ENCODE assay signal across 25 mouse cellular contexts in genomic region chr8:91782201-91782600, GRCm38 (mm10). TPM values are rescaled to one million over a fixed set of nuclear protein-coding genes. Genes with fewer than 3 reads are reported as not detected.
"Had no signal": no experiment of that assay in that cellular context is flagged by ENCODE, and none has a peak within 500 bp of the region (broad histone marks: within the 10 kb centered on the region; RNA-seq: fewer than 3 reads in every experiment).

No protein-coding gene starts in this region.

- H3K4me1 ChIP-seq: limb, embryonic 13.5 days; liver, embryonic 12.5 days; liver, embryonic 15.5 days; lung, embryonic 15.5 days; megakaryocyte, embryonic 14.5 days; midbrain, embryonic 13.5 days; neural tube, embryonic 13.5 days had no signal

- DNase-seq: kidney, adult 18-20 months; liver; lung, adult 18-20 months; lung, postnatal 10 days; lung, postnatal 36 days; retina, postnatal 1 day; right cerebral cortex, postnatal 25 days; thymus, adult 2 months; thymus, postnatal 14 days; thymus, postnatal 4 days had no signal

- H3K36me3 ChIP-seq: limb, embryonic 10.5 days; limb, embryonic 13.5 days; liver, embryonic 12.5 days; liver, embryonic 15.5 days; lung, embryonic 15.5 days; midbrain, embryonic 10.5 days; midbrain, embryonic 13.5 days; neural tube, embryonic 13.5 days had no signal

- H3K27me3 ChIP-seq: liver, embryonic 15.5 days; lung, embryonic 15.5 days had no signal

- H3K9ac ChIP-seq: limb, embryonic 13.5 days; liver, embryonic 12.5 days; liver, embryonic 15.5 days; lung, embryonic 15.5 days; midbrain, embryonic 13.5 days; neural tube, embryonic 13.5 days had no signal

- H3K9me3 ChIP-seq: limb, embryonic 10.5 days; limb, embryonic 13.5 days; liver, embryonic 12.5 days; liver, embryonic 15.5 days; lung, embryonic 15.5 days; midbrain, embryonic 10.5 days; midbrain, embryonic 13.5 days; neural tube, embryonic 13.5 days had no signal

- H3K27ac ChIP-seq: kidney, postnatal 0 days; layer of hippocampus, adult 2 months; limb, embryonic 10.5 days; limb, embryonic 13.5 days; liver, embryonic 12.5 days; liver, embryonic 15.5 days; lung, embryonic 15.5 days; midbrain, embryonic 10.5 days; midbrain, embryonic 13.5 days; neural tube, embryonic 13.5 days had no signal

- H3K4me2 ChIP-seq: limb, embryonic 13.5 days; liver, embryonic 12.5 days; liver, embryonic 15.5 days; lung, embryonic 15.5 days; midbrain, embryonic 13.5 days; neural tube, embryonic 13.5 days had no signal

- H3K4me3 ChIP-seq: layer of hippocampus, adult 2 months; limb, embryonic 10.5 days; limb, embryonic 13.5 days; liver, embryonic 12.5 days; liver, embryonic 15.5 days; lung, embryonic 15.5 days; megakaryocyte, embryonic 14.5 days; midbrain, embryonic 10.5 days; midbrain, embryonic 13.5 days; myocyte; neural tube, embryonic 13.5 days had no signal

- ATAC-seq: liver, embryonic 12.5 days; midbrain, embryonic 13.5 days; midbrain, embryonic 16.5 days had no signal

RNA-seq across cellular contexts. Expression of gene Irx3, which starts 19.7 kb away (rescaled TPM):
- total RNA-seq: monocyte, adult 5-6 weeks; neutrophil, adult 5-6 weeks had no signal
